Mouse (Mus musculus): ENCODE measurements at regions not wholly inside any gene's neighbourhood (a gene's known extent, or its start where the extent isn't known, plus 50 kb on each side); places are given as distances from the start of the nearest gene placed in this dataset.
"Not testable (repeated sequence)": the region's sequence is repeated elsewhere in the genome, so short reads cannot be mapped to it uniquely, and the experiment has no call there.

DNA sequence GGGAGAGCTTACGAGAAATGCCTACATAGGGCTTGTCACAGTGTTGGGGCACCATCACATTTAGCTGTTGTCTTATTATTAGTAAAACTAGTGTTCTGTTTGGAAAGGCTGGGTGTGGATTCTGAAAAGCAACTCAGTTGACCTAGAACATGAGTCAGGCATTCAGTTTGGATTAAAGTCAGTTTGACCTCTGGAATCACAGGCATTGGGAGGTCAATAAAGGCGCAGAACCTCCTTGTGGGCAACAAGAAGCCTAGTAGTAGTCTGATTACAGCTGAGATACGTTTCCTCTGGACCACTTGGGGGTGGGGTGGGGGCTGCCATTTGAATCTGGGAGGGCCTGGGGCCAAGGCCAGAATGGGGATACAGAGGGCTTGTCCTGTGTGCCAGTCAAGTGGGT is 52.1 kb upstream of the Map3k1 start:
- no peak for DNase-seq (ENCODE audit: low read depth, low spot score)

- DNase-seq (ENCODE audit: low read depth, low spot score), result no peak
Observed at GRCm38 (mm10) chr13:111862316-111862715, 53.5 kb upstream of the Map3k1 start.

DNA sequence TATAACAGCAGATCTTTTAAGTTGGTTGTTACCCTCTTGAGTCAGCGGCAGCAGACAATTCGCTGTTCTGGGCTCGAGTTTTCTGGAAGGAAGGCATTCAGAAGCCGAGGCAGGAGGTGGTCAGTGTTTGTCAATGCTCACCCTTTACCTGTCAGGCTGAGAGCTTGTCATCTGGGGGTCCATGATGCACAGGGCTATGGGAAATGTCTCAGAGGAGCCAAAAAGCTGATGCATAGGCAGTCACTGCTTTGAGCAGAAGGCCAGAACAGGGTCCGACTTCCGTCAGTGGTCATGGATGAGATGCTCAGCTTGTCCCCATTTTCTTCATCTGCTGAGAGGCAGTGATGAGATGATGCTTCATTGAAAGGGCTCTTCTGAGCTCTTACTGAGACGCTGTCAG is 57.2 kb upstream of the Map3k1 start:
- no peak for DNase-seq (ENCODE audit: low read depth, low spot score)

GRCm38 (mm10) chr13:111867261-111867660 is 58.5 kb upstream of the Map3k1 start:
- DNase-seq (ENCODE audit: low read depth, low spot score), result no peak

DNA sequence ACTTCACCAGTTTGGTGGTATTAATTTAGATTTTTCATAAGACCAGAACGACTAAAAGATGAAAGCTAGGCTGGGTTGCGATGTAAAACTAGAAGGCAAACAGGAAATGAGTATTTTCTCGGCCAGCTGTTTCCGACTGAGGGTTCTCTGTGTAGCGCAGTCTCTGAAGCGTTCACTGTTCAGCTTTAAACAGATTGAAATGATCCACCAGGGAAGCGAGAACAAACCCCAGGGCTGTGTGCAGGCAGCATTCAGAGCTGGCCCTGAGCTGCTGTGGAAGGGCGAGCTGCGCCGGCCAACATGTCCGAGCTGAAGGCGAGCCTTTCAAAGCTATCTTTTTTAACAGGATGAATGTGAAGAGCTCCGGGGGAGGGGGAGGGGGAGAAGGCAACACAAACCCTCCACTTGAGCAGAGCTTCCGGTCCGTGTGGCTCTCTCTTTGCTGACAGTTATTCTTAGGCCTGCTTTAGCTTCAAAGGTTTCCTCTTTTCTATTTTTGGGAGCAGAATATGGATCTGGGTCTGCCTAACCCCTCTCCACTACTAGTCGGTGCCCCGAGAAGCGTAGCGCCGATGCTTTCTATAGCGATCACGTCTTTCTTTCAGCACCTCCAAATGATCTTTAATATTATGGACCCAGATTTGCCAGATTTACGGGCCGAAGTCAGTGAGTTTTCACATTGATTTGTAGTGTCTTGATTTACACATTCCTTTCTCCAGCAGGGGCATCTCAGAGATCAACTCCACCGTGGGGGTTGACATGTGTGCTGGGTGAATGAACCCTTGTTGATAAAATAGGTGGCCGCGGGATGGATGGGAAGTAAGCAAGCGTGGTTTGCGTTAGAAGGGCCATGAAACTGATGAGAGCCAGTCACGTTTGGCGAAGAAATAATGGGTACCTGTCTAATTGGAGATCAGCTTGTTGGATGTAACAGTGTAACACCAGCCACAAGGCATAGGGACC is 59.3 kb upstream of the Map3k1 start:
- DNase-seq (ENCODE audit: low read depth, low spot score), result peak; percentile 37

- DNase-seq (ENCODE audit: low read depth, low spot score), result no peak
Observed at GRCm38 (mm10) chr13:111868947-111869346, 60.2 kb upstream of the Map3k1 start.

- peak; percentile 35 for DNase-seq (ENCODE audit: low read depth, low spot score)
Observed at GRCm38 (mm10) chr13:111869771-111870437, 61.1 kb upstream of the Map3k1 start.

GRCm38 (mm10) chr13:111870505-111870904 is 61.7 kb upstream of the Map3k1 start:
- no peak for DNase-seq (ENCODE audit: low read depth, low spot score)

- DNase-seq (ENCODE audit: low read depth, low spot score), result no peak
Observed at GRCm38 (mm10) chr13:111871672-111872410, 63.0 kb upstream of the Map3k1 start.

DNA sequence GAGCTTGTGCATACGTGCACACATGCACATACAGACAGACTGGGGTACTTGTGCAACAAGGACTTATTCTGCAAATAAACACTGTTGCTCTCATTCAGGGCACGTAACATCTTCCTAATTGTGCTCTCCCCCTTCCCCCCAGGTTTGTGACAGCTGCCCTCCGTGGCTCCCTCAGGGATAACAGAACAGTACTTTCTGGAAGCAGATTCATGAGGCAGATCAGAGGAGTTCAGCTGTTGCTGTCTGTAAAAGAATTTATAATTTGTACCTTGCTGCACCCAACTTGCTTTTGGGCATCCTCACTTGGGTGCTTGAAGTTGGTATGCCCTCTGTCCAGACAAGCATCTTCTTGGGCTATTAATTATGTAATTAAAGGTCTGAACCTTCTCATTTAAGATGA is 65.5 kb upstream of the Map3k1 start:
- no peak for DNase-seq (ENCODE audit: low read depth, low spot score)

- no peak for DNase-seq (ENCODE audit: low read depth, low spot score)
Observed at GRCm38 (mm10) chr13:111876404-111876803, 67.6 kb upstream of the Map3k1 start.

- DNase-seq (ENCODE audit: low read depth, low spot score), result no peak
Observed at GRCm38 (mm10) chr13:111876847-111877246, 68.1 kb upstream of the Map3k1 start.

GRCm38 (mm10) chr13:111883768-111884566 is 75.2 kb upstream of the Map3k1 start:
- DNase-seq (ENCODE audit: low read depth, low spot score), result not testable (repeated sequence)

DNA sequence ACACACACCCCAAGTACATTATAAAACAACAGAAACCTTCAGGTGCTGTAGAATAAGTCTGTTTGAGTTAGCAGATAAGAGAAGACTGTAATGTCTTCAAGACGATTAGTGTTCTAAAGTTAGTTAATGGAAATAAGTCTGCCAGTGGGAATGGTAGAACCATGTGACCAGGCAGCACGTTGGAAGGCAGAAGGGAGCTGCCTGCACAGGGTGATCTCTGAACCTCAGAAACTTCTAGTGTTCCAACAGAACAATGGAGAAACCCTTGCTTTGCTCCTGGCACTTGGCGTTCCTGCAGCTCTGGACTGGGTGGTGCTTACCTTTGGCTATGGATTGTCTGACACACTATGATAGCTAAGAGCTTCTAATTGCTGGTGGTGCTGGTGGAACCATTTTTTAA is 82.0 kb upstream of the Map3k1 start:
- DNase-seq (ENCODE audit: low read depth, low spot score), result no peak

DNA sequence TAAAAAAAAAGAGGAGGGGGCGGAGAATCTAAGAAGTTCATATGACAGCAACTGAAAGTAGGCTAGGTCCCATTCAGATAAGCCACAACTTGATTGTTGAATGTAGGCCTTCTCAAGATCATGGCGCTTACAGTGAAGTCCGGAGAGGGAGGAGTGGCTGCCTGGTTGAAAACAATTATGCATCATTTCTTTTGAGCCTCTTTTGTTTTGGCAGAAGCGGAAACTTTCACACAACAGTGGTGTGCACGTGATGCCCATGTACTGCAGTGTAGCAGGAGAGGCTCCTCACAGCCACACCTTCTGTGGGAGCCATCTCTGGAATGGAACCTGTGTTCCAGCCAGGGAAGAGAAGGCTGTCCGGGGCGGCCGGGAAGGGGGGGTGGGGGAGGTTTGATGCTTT is 83.3 kb upstream of the Map3k1 start:
- DNase-seq (ENCODE audit: low read depth, low spot score), result peak; percentile 11

DNA sequence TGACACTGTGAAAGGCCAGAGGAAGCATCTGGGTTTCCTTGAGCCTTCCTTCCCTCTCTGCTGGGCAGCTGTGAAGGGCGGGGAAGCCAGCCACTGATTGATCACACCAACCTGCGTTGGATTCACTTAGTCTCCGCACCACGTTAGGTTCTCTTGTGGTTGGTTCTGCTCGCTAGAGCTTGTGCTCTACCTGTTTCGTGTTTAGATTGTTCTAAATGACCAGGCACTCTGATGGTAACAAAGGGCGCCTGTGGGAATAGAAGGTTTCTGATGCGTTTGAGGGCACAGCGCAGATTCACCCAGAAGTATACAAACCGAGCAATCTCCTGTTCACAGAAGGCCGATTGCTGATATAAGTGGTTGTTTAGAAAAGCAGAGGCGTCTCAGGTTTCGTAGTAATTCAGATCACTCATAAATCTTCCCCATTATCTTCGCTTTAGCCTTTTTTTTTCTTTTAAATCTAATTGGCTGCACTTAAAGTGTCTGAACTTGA is 84.5 kb upstream of the Map3k1 start:
- DNase-seq (ENCODE audit: low read depth, low spot score), result peak; percentile 27

- DNase-seq (ENCODE audit: low read depth, low spot score), result peak; percentile 69
Observed at GRCm38 (mm10) chr13:111894804-111895478, 86.1 kb upstream of the Map3k1 start.

GRCm38 (mm10) chr13:111896279-111896678 is 87.5 kb upstream of the Map3k1 start:
- DNase-seq (ENCODE audit: low read depth, low spot score), result peak; percentile 7

DNA sequence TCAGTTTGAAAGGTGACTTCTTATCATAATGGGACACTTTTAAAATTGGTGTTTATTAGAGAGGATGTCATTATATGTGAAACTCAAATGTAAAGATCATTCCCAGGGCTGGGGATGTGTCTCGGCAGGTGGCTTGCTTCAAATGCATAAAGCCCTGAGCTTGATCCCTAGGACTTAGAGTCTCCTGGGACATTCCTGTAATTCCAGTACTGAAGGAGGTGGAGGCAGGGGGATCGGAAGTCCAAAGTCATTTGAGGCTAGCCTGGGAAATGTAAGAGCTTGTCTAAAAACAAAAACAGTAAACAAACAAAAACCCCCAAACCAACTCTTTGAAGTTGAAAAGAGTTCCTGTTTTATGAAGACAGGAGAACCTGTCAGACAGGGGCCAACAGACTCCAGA is 94.6 kb upstream of the Map3k1 start:
- peak; percentile 86 for DNase-seq (ENCODE audit: low read depth, low spot score)

DNA sequence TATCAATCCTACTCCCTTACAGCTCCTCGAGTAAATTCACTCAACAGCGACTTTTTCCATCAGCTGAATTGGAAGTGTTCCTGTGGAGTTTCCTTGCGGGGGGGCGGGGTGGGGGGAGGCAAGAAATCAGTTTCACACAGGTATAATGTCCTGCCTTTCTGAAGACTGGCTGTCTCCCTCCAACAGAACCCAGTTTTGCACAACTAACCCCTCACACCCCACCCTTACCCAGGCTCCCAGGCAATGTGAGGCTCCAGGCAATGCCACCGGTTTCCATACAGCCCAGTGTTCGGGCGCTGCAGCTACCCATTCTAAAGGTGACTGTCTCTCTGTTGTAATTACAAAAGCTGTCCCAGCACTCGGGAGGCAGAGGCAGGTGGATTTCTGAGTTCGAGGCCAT is 95.1 kb upstream of the Map3k1 start:
- no peak for DNase-seq (ENCODE audit: low read depth, low spot score)

Data from R1 (cell line).